In genomic region chr10:80136952-80137625, GRCm38 (mm10) we compare ENCODE assay signal across 9 mouse cellular contexts. TPM values are rescaled to one million over a fixed set of nuclear protein-coding genes. Genes with fewer than 3 reads are reported as not detected.
DNase-seq lines count a peak whose midpoint lies in the region; ATAC-seq and TF ChIP-seq lines count a peak whose summit lies in the region.
"Had no signal": no experiment of that assay in that cellular context is flagged by ENCODE, and none has a peak within 500 bp of the region (broad histone marks: within the 10 kb centered on the region; RNA-seq: fewer than 3 reads in every experiment).

No protein-coding gene starts in this region.

- TF ChIP-seq CTCF in thymus, adult 2 months (IDR thresholded peaks at IDR 0.05; ENCODE audit: borderline replicate concordance, control insufficient read depth, extremely low read depth, insufficient read depth, low read length, poor library complexity), result no peak
- TF ChIP-seq CTCF in heart, postnatal 0 days (IDR thresholded peaks at IDR 0.05; ENCODE audit: low read depth), result no peak
- TF ChIP-seq CTCF in olfactory bulb, adult 2 months (IDR thresholded peaks at IDR 0.05; ENCODE audit: insufficient read depth, low read depth, low read length), result no peak

- H3K9ac ChIP-seq in heart, postnatal 0 days (replicated peaks; ENCODE audit: low read depth, low read length), result no peak overlapping the region
- H3K9ac ChIP-seq in liver, embryonic 16.5 days (ENCODE audit: low read depth, low read length), result peak overlapping the region; percentile 23

- H3K4me2 ChIP-seq in heart, postnatal 0 days (ENCODE audit: low read depth, low read length), result peak overlapping the region; percentile 99
- H3K4me2 ChIP-seq in liver, embryonic 16.5 days (ENCODE audit: low read depth, low read length), result peak overlapping the region; percentile 93

- peak; percentile 38 to 52 for DNase-seq in frontal cortex, postnatal 36 days (ENCODE audit: low spot score in 2 of 2)
- no peak for DNase-seq in thymus, adult 2 months
- no peak for DNase-seq in thymus, postnatal 10 days (ENCODE audit: low spot score in 2 of 2)
- no peak for DNase-seq in heart, postnatal 0 days (ENCODE audit: low spot score)
- no peak for DNase-seq in gastrocnemius, adult 18-20 months (ENCODE audit: low spot score)

- 27% methylated on average over 29 of the region's 29 CpGs for WGBS in thymus, adult 2 months
- WGBS in heart, postnatal 0 days, result 10% methylated on average over 29 of the region's 29 CpGs
- 4% methylated on average over 29 of the region's 29 CpGs for WGBS in liver, embryonic 16.5 days (ENCODE audit: insufficient replicate concordance)
- WGBS in olfactory bulb, adult 2 months, result 7% methylated on average over 29 of the region's 29 CpGs

- peaks cover under 1% of the 10 kb centered on the region; the same call in 1 of the 2 replicates for H3K36me3 ChIP-seq in thymus, adult 2 months (ENCODE audit: control insufficient read depth, insufficient read depth, low read length)
- H3K36me3 ChIP-seq in heart, postnatal 0 days (replicated peaks; ENCODE audit: control insufficient read depth, insufficient read depth, low read length), result peaks cover under 1% of the 10 kb centered on the region; the same call in 1 of the 2 replicates
- no peaks in the 10 kb centered on the region for H3K36me3 ChIP-seq in liver, embryonic 16.5 days (ENCODE audit: control insufficient read depth, insufficient read depth)

- no peaks in the 10 kb centered on the region; the same call in 1 of the 2 replicates for H3K27me3 ChIP-seq in thymus, adult 2 months (ENCODE audit: control insufficient read depth, insufficient read depth, low read length)
- H3K27me3 ChIP-seq in heart, postnatal 0 days (ENCODE audit: control insufficient read depth, insufficient read depth, low read length), result peaks cover 22% of the 10 kb centered on the region; the same call in 1 of the 2 replicates
- peaks cover 54% of the 10 kb centered on the region for H3K27me3 ChIP-seq in liver, embryonic 16.5 days (ENCODE audit: control insufficient read depth, insufficient read depth, low read depth, low read length)
- H3K27me3 ChIP-seq: Patski had no signal

- H3K9me3 ChIP-seq in heart, postnatal 0 days (replicated peaks; ENCODE audit: control insufficient read depth, low read length), result no peaks in the 10 kb centered on the region
- no peaks in the 10 kb centered on the region for H3K9me3 ChIP-seq in liver, embryonic 16.5 days (replicated peaks; ENCODE audit: control insufficient read depth, low read length)

- peaks cover 41% of the 10 kb centered on the region for H3K4me1 ChIP-seq in thymus, adult 2 months (replicated peaks; ENCODE audit: control insufficient read depth, insufficient read depth, low read length)
- peaks cover 22% of the 10 kb centered on the region for H3K4me1 ChIP-seq in heart, postnatal 0 days (ENCODE audit: control insufficient read depth, insufficient read depth)
- H3K4me1 ChIP-seq in liver, embryonic 16.5 days (ENCODE audit: control insufficient read depth, low read depth, low read length), result peaks cover 48% of the 10 kb centered on the region
- H3K4me1 ChIP-seq in olfactory bulb, adult 2 months (ENCODE audit: control insufficient read depth, insufficient read depth, low read length), result peaks cover 46% of the 10 kb centered on the region

- ATAC-seq in frontal cortex, adult (ENCODE audit: low TSS enrichment), result no peak
- no peak for ATAC-seq in heart, postnatal 0 days (ENCODE audit: insufficient read depth, low read depth)
- no peak for ATAC-seq in liver, embryonic 16.5 days (ENCODE audit: low read depth)
- ATAC-seq: Patski had no signal

- H3K27ac ChIP-seq in thymus, adult 2 months (ENCODE audit: control insufficient read depth, insufficient read depth, low read length), result no peak overlapping the region
- no peak overlapping the region for H3K27ac ChIP-seq in heart, postnatal 0 days (ENCODE audit: low read depth)
- no peak overlapping the region for H3K27ac ChIP-seq in liver, embryonic 16.5 days (ENCODE audit: low read length)
- peak overlapping the region; percentile 99 for H3K27ac ChIP-seq in olfactory bulb, adult 2 months (ENCODE audit: insufficient read depth, low read depth, low read length)

- TF ChIP-seq POLR2A in thymus, adult 2 months (IDR thresholded peaks at IDR 0.05; ENCODE audit: control insufficient read depth, extremely low read depth, insufficient read depth, low read length, poor library complexity), result no peak
- no peak for TF ChIP-seq POLR2A in olfactory bulb, adult 2 months (IDR thresholded peaks at IDR 0.05; ENCODE audit: insufficient read depth, low read depth, low read length)

- peak overlapping the region; percentile 49 for H3K4me3 ChIP-seq in thymus, adult 2 months (ENCODE audit: control insufficient read depth, insufficient read depth, low read length)
- H3K4me3 ChIP-seq in heart, postnatal 0 days (ENCODE audit: low read depth, low read length), result peak overlapping the region; percentile 27
- peak overlapping the region; percentile 26 for H3K4me3 ChIP-seq in liver, embryonic 16.5 days (ENCODE audit: low read depth, low read length)
- peak overlapping the region; percentile 58 for H3K4me3 ChIP-seq in olfactory bulb, adult 2 months (ENCODE audit: insufficient read depth, low read depth, low read length)

- TF ChIP-seq EP300 in heart, postnatal 0 days (IDR thresholded peaks at IDR 0.05; ENCODE audit: low read depth), result no peak

RNA-seq across cellular contexts. Expression of gene Atp5d, which starts 1.3 kb away (rescaled TPM):
- 1,163 and 1,361 TPM in 2 replicates for polyA plus RNA-seq in thymus, adult 2 months (2012; rRNA removed)
- 970 and 972 TPM in 2 replicates for total RNA-seq in heart, postnatal 0 days (2014; rRNA removed; ENCODE audit: low replicate concordance)
- 1,858 and 1,876 TPM in 2 replicates for polyA plus RNA-seq in heart, postnatal 0 days (2015; fragmentation: Nextera tagmentation; extraction: Ambion mirVana)
- polyA plus RNA-seq in liver, embryonic 16.5 days (2015; fragmentation: Nextera tagmentation; extraction: Ambion mirVana), result 288 and 309 TPM in 2 replicates
- polyA plus RNA-seq in olfactory bulb, adult 2 months (2012; ENCODE audit: insufficient read depth, insufficient read length, low replicate concordance, missing spikeins), result not detected in 2 replicates
- total RNA-seq in gastrocnemius, adult 18-20 months (2021), result 100 to 1,000 TPM; 573 to 611 TPM

RNA-seq across cellular contexts. Expression of gene Cbarp, which starts 3.5 kb away (rescaled TPM):
- polyA plus RNA-seq in thymus, adult 2 months (2012; rRNA removed), result 34.0 and 37.7 TPM in 2 replicates
- 2.8 and 5.9 TPM in 2 replicates for total RNA-seq in heart, postnatal 0 days (2014; rRNA removed; ENCODE audit: low replicate concordance)
- 1.0 and 1.1 TPM in 2 replicates for polyA plus RNA-seq in heart, postnatal 0 days (2015; fragmentation: Nextera tagmentation; extraction: Ambion mirVana)
- polyA plus RNA-seq in liver, embryonic 16.5 days (2015; fragmentation: Nextera tagmentation; extraction: Ambion mirVana), result 0.44 and 0.65 TPM in 2 replicates
- polyA plus RNA-seq in olfactory bulb, adult 2 months (2012; ENCODE audit: insufficient read depth, insufficient read length, low replicate concordance, missing spikeins), result not detected in 2 replicates
- total RNA-seq in gastrocnemius, adult 18-20 months (2021), result 1 to 10 TPM; 1.6 to 1.9 TPM

RNA-seq across cellular contexts. Expression of gene Midn, which starts 11.0 kb away (rescaled TPM):
- 342 and 374 TPM in 2 replicates for polyA plus RNA-seq in thymus, adult 2 months (2012; rRNA removed)
- 100 and 122 TPM in 2 replicates for total RNA-seq in heart, postnatal 0 days (2014; rRNA removed; ENCODE audit: low replicate concordance)
- 12.4 and 15.8 TPM in 2 replicates for polyA plus RNA-seq in heart, postnatal 0 days (2015; fragmentation: Nextera tagmentation; extraction: Ambion mirVana)
- polyA plus RNA-seq in liver, embryonic 16.5 days (2015; fragmentation: Nextera tagmentation; extraction: Ambion mirVana), result 2.3 and 2.6 TPM in 2 replicates
- 128 TPM in 1 of 2 replicates, not detected in the other for polyA plus RNA-seq in olfactory bulb, adult 2 months (2012; ENCODE audit: insufficient read depth, insufficient read length, low replicate concordance, missing spikeins)
- total RNA-seq in gastrocnemius, adult 18-20 months (2021), result 10 to 100 TPM; 40.6 to 47.9 TPM

RNA-seq across cellular contexts. Expression of gene Stk11, which starts 21.5 kb away (rescaled TPM):
- 265 and 270 TPM in 2 replicates for polyA plus RNA-seq in thymus, adult 2 months (2012; rRNA removed)
- 40.3 and 57.4 TPM in 2 replicates for total RNA-seq in heart, postnatal 0 days (2014; rRNA removed; ENCODE audit: low replicate concordance)
- 10.6 and 10.8 TPM in 2 replicates for polyA plus RNA-seq in heart, postnatal 0 days (2015; fragmentation: Nextera tagmentation; extraction: Ambion mirVana)
- 13.2 and 14.4 TPM in 2 replicates for polyA plus RNA-seq in liver, embryonic 16.5 days (2015; fragmentation: Nextera tagmentation; extraction: Ambion mirVana)
- polyA plus RNA-seq in olfactory bulb, adult 2 months (2012; ENCODE audit: insufficient read depth, insufficient read length, low replicate concordance, missing spikeins), result not detected in 2 replicates
- 100 to 1,000 TPM; 145 to 148 TPM for total RNA-seq in gastrocnemius, adult 18-20 months (2021)

RNA-seq across cellular contexts. Expression of gene Cirbp, which starts 28.7 kb away (rescaled TPM):
- polyA plus RNA-seq in thymus, adult 2 months (2012; rRNA removed), result 173 and 193 TPM in 2 replicates
- 121 and 163 TPM in 2 replicates for total RNA-seq in heart, postnatal 0 days (2014; rRNA removed; ENCODE audit: low replicate concordance)
- 208 and 330 TPM in 2 replicates for polyA plus RNA-seq in heart, postnatal 0 days (2015; fragmentation: Nextera tagmentation; extraction: Ambion mirVana)
- 13.8 and 14.2 TPM in 2 replicates for polyA plus RNA-seq in liver, embryonic 16.5 days (2015; fragmentation: Nextera tagmentation; extraction: Ambion mirVana)
- not detected in 2 replicates for polyA plus RNA-seq in olfactory bulb, adult 2 months (2012; ENCODE audit: insufficient read depth, insufficient read length, low replicate concordance, missing spikeins)
- 10 to 100 TPM; 28.9 to 37.5 TPM for total RNA-seq in gastrocnemius, adult 18-20 months (2021)

Comparison
In these comparisons a context has a peak if more than half of its experiments do, and no peak if none do; other contexts are left out.
1. DNase-seq: peak in frontal cortex, postnatal 36 days (2 of 2); none in thymus, adult 2 months (single experiment), thymus, postnatal 10 days (0 of 2), heart, postnatal 0 days (single experiment) and gastrocnemius, adult 18-20 months (single experiment).
2. Peak in every context shown above with its lines, with median percentiles within 50 percentile points of each other: H3K4me3 ChIP-seq.